Mouse (Mus musculus) frontal cortex, adult 2 months (tissue): ENCODE data around the gene Plekhh3. TPM values are rescaled to one million over a fixed set of nuclear protein-coding genes. Genes with fewer than 3 reads are reported as not detected.

Experiments used
- DNase-seq, 2 experiments: peaks; one replicate each; pipeline ENCODE4 v3.0.0; 2022; ENCODE audit warnings: low spot score in 1 of 2; ENCODE audit errors: extremely low spot score in 1 of 2
- polyA plus RNA-seq: library from polyadenylated mRNA; depleted of rRNA; stranded (reverse); fragments of >200 nt; gene quantifications from 2 replicates; pipeline ENCODE4 v1.2.3, GENCODE M21; 2012

Gene Plekhh3
- polyA plus RNA-seq, 1 experiment = 15.8 TPM

DNA sequence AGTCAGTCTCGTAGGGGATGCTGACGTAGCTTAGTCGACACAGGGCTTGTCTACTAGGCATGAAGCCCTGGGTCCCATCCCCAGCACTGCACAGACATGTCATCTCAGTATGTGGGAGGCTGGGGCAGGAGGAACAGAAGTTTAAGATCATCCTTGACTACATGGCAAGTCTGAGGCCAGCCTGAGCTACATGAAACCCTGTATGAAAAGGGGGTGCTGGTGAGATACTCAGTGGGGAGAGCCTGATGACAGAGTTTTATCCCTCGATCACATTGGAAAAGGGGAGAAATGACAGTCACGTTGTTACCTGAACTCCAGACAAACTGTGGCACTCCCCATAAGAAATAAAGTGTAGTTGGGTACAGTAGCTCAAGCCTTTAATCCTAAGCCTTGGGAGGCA is 16.4 kb upstream of the Plekhh3 start:
- no peak for DNase-seq

DNA sequence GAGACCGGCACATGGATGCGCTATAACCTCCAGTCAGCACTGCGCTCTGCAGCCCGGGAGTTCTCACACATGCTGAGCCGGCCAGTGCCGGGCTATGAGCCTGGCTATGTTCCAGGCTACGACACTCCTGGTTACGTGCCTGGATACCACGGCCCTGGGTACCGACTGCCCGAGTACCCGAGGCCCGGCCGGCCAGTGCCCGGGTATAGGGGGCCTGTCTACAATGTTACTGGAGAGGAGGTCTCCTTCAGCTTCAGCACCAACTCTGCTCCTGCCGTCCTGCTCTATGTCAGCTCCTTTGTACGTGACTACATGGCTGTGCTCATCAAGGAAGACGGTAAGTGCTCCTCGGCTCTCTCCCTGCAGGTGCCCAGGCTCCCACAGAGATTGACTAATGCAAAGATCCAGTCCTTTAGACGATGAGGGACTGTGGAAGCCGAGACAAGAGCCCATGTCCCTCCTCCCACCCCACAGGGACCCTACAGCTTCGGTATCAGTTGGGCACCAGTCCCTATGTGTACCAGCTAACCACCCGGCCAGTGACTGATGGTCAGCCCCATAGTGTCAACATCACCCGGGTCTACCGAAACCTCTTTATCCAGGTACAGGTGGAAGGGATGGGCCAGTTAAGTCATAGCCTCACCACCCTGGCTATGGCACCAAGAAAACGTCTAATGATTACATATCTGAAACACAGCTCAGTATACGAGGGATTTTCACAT is 15.5 kb upstream of the Plekhh3 start:
- DNase-seq = no peak

DNA sequence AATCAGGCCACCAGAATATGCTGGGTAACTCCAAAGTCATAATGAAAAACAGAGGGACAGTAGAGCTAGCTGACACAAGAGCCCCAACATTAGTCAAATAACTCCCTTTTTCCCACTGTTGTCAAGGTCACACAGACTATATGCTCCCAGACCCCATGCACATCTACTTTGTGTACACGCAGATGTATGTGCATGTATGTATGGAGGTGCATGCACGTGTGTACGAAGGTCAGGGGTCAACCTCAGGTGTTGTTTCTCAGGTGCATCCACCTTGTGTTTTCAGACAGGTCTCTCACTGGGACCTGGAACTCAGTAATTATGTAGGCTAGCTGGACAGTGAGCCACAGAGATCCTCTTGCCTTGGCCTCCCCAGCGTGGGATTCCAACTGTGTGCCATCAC is 14.3 kb upstream of the Plekhh3 start:
- DNase-seq = no peak

DNA sequence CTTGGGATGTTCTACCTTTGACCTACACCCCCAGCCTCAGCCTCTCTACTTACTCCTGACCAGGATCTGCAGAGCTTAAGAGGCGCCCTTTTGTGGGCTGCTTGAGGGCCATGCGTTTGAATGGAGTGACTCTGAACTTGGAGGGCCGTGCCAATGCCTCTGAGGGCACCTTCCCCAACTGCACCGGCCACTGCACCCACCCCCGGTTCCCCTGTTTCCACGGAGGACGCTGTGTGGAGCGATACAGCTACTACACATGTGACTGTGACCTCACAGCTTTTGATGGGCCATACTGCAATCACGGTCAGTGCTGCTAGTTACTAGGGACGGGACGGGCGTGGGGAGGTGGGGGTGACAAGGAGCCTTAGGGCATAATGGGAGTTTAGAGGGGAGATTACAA is 13.8 kb upstream of the Plekhh3 start:
- no peak for DNase-seq

DNA sequence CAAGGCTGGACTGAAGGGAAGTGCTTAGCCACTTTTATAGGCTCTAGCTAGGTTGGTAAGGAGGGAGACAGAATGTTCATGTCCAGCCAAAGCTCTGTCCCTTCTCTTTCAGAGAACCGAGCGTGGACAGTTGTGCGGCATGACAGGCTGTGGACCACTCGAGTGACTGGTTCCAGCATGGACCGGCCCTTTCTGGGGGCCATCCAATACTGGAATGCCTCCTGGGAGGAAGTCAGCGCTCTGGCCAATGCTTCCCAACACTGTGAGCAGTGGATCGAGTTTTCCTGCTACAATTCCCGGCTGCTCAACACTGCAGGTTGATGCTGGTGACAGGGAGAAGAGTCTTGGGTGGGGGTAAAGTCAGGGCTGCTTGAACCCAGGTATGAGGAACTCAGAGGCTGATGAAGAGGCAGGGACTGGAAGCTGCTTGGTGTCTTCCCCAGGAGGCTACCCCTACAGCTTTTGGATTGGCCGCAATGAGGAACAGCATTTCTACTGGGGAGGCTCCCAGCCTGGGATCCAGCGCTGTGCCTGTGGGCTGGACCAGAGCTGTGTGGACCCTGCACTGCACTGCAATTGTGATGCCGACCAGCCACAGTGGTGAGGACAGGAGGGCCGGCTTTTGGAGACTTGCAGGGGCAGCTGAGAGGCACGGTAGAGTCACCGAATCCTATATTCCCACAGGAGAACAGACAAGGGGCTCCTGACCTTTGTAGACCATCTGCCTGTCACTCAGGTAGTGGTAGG is 11.8 kb upstream of the Plekhh3 start:
- no peak for DNase-seq

DNA sequence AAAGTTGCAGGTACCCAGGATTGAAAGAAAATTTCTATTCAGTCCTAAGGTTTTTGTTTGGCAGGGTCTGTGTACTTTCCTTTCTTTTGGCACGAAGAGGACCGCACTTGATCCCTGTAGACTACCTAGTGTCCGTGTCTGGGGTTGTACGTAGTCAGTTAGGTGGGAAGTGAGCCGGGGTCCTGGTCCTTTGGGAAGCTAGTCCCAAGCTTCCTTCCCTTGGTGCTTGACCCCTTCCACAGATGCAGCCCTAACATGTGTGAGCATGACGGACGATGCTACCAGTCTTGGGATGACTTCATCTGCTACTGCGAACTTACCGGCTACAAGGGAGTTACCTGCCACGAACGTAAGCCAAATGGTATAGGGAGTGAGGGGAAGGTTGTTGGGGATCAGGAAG is 10.8 kb upstream of the Plekhh3 start:
- DNase-seq = no peak

DNA sequence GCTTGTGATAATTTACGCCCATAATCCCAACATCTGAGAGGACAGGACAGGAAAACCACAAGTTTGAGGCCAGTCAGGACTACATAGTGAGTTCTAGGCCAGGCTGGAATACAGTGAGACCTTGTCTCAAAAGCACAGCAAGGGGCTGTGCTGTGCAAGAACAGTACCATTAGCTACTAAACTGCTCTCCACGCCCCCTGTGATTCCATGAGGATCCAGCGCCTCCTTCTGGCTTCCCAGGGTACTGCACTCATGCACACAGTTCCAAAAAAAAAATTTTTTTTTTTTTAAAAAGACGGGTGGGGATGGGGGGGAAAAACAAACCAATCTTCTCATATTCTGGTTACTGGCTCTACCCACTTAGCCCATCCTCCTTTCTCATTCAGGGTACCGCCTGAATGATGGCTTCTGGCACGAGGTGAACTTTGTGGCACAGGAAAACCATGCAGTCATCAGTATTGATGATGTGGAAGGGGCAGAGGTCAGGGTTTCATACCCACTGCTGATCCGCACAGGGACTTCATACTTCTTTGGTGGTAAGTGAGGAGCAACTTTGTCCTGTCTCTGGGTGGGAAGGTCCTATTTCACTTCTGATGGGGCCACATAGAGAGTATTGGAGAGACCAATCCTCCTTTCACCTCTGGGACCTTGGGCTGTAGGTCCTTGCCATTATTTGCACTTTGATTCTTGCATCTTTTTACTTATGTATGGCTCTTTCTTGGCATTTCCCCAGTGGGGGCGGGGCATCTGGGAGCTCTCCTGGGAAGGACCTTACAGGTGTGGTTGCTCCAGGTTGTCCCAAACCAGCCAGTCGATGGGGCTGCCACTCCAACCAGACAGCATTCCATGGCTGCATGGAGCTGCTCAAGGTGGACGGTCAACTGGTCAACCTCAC is 9.9 kb upstream of the Plekhh3 start:
- DNase-seq = peak in 1 of 2 experiments; percentile 77

DNA sequence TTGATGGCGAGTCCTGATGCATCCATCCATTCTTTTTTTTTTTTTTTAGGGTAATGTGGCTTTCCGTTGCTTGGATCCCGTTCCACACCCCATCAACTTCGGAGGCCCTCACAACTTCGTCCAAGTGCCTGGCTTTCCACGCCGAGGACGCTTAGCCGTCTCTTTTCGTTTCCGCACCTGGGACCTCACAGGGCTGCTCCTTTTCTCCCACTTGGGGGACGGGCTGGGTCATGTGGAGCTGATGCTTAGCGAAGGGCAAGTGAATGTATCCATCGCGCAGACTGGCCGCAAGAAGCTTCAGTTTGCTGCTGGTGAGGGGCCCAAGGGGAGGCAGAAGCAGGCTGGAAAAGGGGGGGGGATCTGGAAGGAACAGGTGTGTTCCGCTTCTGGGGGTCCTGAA is 9.1 kb upstream of the Plekhh3 start:
- DNase-seq = no peak

DNA sequence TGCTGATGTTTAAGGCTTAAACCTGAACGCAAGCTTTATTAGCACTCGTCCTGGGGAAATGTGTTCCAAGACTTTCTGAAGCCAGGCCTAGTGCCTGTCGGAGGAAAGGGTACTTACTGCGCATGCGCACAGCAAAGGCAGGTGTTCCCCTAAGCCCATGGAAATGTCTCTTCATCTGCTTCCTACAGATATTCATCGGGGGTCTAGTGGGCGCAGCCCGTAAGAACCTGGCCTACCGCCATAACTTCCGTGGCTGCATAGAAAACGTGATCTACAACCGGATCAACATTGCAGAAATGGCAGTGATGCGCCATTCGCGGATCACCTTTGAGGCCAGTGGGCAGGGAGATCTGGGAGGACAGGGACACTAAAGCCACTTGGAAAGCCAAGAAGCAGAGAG is 8.2 kb upstream of the Plekhh3 start:
- no peak for DNase-seq

DNA sequence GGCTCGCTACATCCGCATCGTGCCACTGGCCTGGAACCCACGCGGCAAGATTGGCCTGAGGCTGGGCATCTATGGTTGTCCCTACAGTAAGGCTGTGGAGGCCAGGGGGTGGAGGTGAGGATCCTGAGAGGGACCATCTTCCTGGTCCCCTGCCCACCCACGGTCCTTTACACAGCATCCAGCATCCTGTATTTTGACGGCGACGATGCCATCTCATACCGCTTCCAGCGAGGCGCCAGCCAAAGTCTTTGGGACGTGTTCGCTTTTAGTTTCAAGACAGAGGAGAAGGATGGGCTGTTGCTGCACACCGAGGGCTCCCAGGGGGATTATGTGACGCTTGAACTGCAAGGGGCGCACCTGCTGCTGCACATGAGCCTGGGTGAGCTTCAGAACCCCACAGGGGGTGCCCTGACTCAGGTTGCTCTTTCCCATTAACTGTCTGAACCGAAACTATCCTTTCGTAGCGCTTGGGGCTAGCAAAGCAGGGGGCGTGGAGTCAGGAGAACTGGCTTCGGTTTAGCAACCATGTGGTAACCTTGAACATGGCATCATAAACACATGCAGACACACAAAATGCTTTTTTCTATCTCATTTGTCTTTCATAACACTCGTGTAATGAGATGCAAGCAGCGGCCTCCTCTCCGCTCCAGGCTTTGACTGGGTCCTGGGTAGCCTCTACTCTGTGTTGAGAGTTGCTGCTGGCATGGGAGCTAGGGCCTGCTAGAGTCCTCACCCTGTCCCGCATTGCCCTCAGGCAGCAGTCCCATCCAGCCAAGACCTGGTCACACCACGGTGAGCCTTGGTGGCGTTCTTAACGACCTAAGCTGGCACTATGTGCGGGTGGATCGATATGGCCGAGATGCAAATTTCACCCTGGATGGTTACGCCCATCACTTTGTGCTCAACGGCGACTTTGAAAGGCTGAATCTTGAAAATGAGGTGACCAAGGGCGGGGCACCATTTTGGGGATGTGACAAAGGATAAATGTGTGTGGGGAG is 7.2 kb upstream of the Plekhh3 start:
- no peak for DNase-seq

DNA sequence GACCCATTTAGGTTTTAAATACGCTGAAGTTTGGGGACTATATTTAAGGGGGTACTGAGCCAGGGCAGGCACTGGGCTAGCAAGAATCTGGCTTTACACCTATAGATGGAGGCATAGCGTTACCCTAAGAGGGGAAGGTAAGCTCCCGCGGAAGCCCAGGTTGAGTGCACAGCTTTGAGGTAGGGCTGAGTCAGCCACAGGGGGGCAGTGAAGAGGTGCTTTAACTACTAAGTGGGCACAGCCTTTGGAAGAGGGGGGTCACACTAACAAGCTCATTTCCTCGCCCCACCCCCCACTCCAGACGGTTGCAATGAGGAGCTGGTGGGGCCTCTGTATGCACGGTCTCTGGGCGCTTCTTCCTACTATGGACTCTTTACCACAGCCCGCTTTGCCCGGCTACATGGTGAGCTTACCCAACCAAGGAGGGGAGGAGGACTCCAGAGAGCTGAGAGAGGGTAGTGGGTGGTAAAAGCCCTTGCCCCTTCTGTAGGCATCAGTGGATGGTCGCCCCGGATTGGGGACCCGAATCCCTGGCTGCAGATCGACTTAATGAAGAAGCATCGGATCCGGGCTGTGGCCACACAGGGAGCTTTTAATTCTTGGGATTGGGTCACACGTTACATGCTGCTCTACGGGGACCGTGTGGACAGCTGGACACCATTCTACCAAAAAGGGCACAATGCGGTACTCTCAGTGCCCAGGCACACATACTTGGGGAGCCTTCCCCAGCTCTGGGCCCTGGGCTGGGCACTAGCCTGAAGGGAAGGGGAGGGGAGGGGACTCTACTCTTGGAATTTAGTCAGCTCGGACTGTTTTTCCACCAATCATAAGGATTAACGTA is 6.0 kb upstream of the Plekhh3 start:
- peak in 1 of 2 experiments; percentile 86 for DNase-seq

DNA sequence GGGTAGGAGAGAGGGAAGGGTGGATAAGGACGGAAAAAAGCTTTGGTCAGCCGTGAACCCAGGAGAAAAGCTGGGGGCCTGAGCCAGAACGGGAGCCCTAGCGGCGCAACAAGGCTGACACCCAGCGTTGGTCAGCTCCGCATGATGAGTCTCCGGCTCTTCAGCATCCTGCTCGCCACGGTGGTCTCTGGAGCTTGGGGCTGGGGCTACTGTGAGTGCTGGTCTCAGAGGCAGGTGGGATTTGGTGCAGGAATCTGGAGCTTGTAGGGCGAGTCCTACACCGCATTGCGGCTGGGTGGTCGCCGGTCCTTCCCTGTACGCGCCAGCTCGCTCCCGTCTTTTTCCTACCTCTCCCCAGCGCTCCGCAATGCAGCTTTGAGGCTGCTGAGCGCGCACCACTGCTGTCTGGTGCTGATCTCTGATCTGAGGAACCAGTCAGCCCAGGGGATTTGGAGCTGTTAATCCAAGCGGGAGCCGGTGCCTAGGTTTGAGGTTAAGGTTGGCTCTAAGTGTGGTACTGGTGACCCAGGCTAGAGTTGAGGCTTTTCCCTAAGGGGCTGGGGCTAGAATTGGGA is 5.1 kb upstream of the Plekhh3 start:
- DNase-seq = peak in 1 of 2 experiments; percentile 61

DNA sequence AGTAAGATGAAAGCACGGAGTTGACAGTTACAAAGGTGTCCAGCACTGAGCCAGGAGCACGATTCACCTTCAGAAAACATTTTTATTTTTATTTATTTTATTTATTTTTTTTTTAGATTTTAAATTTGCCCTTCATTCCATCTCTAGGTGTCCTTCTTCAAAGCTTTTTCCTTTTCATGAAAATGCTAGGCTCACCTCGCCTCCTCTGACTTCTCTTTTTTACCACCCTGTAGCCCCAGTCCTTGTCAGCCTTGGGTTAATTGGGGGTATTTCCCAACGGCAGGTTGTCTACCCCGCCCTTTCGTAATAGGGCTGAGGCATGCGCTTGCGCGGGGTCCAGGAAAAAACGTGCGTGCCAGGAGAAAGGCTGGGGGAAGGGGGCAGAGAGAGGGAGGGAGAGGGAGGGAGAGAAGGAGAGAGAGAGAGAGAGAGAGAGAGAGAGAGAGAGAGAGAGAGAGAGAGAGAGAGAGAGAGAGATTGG is 4.5 kb upstream of the Plekhh3 start:
- peak in 1 of 2 experiments; percentile 73 for DNase-seq

DNA sequence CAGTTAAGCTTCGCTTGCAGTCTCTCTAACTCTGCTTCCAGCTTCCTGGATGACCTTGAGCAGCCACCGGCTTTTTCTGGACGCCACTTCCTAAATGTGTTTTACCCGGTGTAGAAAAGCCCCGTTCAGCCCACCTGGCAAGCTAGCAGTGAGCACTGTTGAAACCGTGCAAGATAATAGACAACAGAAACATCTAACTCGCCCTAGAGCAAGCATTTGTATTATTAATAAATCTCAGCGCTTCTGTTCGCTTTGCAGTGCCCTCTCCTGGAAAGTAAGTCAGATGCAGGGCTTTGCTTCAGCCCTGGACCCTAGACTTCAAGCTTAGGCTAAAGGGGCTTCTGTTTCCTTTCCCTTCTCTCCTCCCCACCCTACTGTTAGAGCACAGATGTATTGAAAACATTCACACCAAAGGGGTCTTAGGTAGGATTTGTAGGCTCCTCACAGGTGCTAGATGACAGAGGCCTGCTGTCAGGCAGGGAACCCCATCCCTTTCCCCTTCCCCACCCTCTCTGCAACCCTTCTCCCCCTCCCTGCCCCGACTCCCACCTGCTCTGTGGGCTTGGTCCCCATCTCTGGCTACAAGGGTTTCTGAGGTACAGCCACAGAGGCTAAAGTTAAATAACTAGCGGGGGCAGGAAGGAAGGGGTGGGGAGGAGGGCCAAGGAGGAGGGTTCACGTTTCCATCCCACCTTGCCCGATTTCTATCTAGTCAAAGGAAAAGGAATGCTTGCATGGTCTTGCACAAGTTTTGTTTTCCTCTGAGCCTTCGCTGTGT is 3.9 kb upstream of the Plekhh3 start, which contains the start of gene Ccr10:
Gene Ccr10 (minus strand): TSS at position 593 of the 778 bp plus-strand sequence.
- no peak for DNase-seq

DNA sequence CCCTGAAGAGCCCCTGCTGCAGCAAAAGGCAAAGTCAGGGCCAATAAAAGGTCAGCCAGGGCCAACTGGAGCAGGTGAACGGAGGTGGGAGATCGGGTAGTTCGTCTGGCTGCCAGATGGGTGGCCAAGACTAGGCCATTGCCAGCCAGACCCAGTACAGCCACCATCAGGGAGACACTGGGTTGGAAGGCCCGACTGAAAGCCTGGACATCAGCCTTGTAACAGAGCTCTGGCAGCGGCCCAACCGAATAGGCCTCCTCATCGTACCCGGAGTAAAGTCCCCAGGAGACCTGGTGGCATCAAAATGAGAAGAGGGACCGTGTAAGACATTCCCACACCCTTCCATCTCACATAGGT is 3.2 kb upstream of the Plekhh3 start:
- DNase-seq = no peak

DNA sequence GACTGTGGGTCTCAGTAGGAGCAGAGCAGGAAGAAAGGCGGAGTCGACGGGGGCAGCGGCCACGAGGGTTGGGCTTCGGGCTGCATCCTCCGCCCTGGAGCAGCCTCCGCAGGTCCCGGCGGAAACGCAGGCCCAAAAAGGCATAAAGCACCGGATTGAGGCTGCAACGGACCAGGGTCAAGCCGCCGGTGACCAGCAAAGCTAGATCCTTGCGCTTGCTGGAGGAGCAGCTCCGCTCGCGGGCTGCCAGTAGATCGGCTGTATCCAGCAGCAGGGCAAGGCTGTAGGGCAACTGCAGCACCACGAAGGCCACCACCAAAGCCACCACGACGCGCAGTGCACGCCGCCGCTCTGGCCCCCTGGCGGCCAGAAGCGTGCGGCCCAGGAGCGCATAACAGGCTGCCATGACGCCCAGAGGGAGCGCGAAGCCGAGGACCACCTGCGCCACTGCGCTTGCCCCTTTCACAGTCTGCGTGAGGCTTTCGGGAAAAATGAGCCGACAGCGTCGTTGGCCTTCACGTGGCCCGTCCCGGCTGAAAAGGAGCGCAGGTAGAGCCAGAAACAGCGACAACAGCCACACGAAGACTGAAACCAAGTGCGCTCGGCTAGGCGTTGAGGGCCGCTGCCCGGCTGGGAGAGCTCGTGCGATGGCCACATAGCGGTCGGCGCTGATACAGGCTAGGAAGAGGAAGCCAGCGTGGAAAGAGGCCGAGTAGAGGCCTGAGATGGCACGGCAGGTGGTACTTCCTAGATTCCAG is 2.7 kb upstream of the Plekhh3 start:
- peak in 1 of 2 experiments; percentile 65 for DNase-seq

DNA sequence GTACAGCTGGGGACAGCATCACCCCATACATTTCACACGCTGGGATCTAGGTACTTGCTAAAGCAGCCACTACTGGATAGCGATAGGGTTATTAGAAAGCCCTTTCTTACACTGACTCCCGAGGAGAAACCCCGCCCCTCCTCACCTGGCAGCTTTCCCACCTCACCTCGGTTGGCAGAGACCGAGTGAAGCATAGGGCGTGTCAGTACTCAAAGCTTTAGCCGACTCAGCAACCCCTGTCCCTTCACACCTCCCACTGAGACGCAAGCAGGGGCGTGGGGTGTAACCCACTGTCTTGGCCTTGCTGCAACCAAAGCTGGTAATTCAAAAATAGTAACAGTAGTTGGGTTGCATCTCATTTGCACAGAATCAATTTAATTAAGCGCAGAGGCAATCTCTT is 2.0 kb upstream of the Plekhh3 start:
- DNase-seq = no peak
